Mouse (Mus musculus) forebrain, embryonic 11.5 days (tissue): ENCODE data around the gene Acer3. TPM values are rescaled to one million over a fixed set of nuclear protein-coding genes. Genes with fewer than 3 reads are reported as not detected.

Experiments used
- ATAC-seq: fragments of 200-750 bp; cut with Nextera tagmentation; replicated peaks from 2 replicates; pipeline ENCODE4 v1.8.0; 2017; ENCODE audit warnings: moderate TSS enrichment; ENCODE audit not compliant: low FRiP score
- DNase-seq: peaks from one replicate; pipeline ENCODE4 v3.0.0-alpha.2; 2017; ENCODE audit warnings: low spot score
- H3K27ac ChIP-seq: fragments of 300-500 bp; sonication (generic); 2 replicates; pipeline ENCODE4 v1.5.1; 2014; ENCODE audit warnings: low read depth, low read length
- H3K27me3 ChIP-seq: fragments of 300-500 bp; sonication (generic); 2 replicates; pipeline ENCODE4 v1.6.1; 2014; ENCODE audit warnings: mild to moderate bottlenecking, low read length, mixed read lengths; ENCODE audit not compliant: control insufficient read depth, insufficient read depth
- H3K36me3 ChIP-seq: fragments of 300-500 bp; sonication (generic); 2 replicates; pipeline ENCODE4 v1.6.1; 2014; ENCODE audit warnings: mild to moderate bottlenecking, low read length, moderate library complexity, mixed read lengths; ENCODE audit not compliant: control insufficient read depth, insufficient read depth
- H3K4me1 ChIP-seq: fragments of 300-500 bp; sonication (generic); replicated peaks from 2 replicates; pipeline ENCODE4 v1.6.1; 2014; ENCODE audit warnings: low read length, mixed read lengths; ENCODE audit not compliant: control insufficient read depth, insufficient read depth
- H3K4me2 ChIP-seq: fragments of 300-500 bp; sonication (generic); 2 replicates; pipeline ENCODE4 v1.6.1; 2014; ENCODE audit warnings: low read depth, mild to moderate bottlenecking, low read length, moderate library complexity, mixed read lengths; ENCODE audit not compliant: severe bottlenecking
- H3K4me3 ChIP-seq: fragments of 300-500 bp; sonication (generic); 2 replicates; pipeline ENCODE4 v1.5.1; 2014; ENCODE audit warnings: low read depth, low read length
- H3K9ac ChIP-seq: fragments of 300-500 bp; sonication (generic); 2 replicates; pipeline ENCODE4 v1.6.1; 2014; ENCODE audit warnings: low read length
- H3K9me3 ChIP-seq: fragments of 300-500 bp; sonication (generic); 2 replicates; pipeline ENCODE4 v1.6.1; 2016; ENCODE audit warnings: low read length, mixed read lengths; ENCODE audit not compliant: control insufficient read depth
- WGBS: fragments of 180-500 bp; shearing (Covaris S2); extraction: QIAGEN DNeasy Blood & Tissue Kit; methylation state at CpG from one replicate; pipeline ENCODE4 v1.1.7; 2014; 5-methylcytosine and 5-hydroxymethylcytosine counted together
- polyA plus RNA-seq: library from polyadenylated mRNA; unstranded; fragments of >200 nt; fragmentation: Nextera tagmentation; extraction: Ambion mirVana; gene quantifications from 2 replicates; pipeline ENCODE4 v1.2.1, GENCODE M21; 2014

Acer3 gene
- polyA plus RNA-seq, 1 experiment from 2014 or later = 16.5 TPM

GRCm38 (mm10) chr7:98177071-98177485 lies 143.9 kb downstream of the Acer3 start:
- no peaks in the 10 kb centered on the region for H3K9me3 ChIP-seq
- H3K4me3 ChIP-seq = peak overlapping the region; percentile 64
- DNase-seq = no peak
- H3K4me2 ChIP-seq = peak overlapping the region; percentile 77
- H3K36me3 ChIP-seq = no peaks in the 10 kb centered on the region
- peaks cover 2% of the 10 kb centered on the region; the same call in 1 of the 2 replicates for H3K4me1 ChIP-seq
- no peak overlapping the region for H3K9ac ChIP-seq
- peaks cover 7% of the 10 kb centered on the region; the same call in 1 of the 2 replicates for H3K27me3 ChIP-seq
- H3K27ac ChIP-seq = no peak overlapping the region
- no peak for ATAC-seq
- WGBS = 57% methylated on average over 2 of the region's 2 CpGs

DNA sequence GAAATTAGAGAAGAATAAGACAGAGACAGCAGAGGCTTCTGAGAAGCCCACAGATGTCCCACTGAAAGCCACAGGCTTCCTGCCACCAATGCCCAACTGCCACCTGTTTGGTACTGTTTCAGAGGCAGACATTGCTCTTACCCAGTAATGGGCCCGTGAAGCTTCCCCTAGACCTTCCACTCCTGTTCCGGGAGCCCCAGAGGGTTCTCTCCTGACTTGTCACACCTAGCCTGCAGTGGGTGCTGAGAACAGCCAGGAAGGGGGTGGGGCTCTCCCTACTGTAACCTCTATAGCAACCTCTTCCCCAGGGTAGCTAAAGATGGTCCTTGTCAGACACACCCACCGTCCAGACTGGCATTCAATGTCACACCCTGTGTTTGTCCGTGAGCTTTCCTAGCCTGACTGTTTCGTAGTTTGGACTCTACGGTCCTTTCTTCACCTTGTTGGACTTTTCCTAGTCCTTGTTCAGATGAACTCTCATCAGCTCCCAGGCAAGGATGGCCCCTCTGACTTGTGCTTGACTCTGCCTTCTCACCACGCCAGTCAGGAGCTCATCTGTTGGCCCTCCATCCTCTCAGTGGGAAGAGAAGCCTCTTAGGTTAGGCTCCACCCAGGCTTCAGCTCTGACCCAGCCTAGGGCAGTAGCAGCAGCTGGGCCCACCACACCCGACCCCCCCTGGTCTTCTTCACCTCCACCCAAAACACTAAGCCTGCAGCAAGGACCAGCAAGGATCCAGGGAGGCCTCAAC lies 144.5 kb downstream of the Acer3 start:
- ATAC-seq (no peak), DNase-seq (no peak)
- Histone ChIP-seq H3K4me3 (0 out of 2 replicates have a peak overlapping the region, but pooled peaks have one; percentile 4), H3K27me3 (peaks cover 4% of the 10 kb centered on the region; the same call in 1 of the 2 replicates), H3K9ac (no peak overlapping the region), H3K4me2 (0 out of 2 replicates have a peak overlapping the region, but pooled peaks have one; percentile 8), H3K4me1 (peaks cover 2% of the 10 kb centered on the region; the same call in 1 of the 2 replicates), H3K36me3 (no peaks in the 10 kb centered on the region), H3K27ac (no peak overlapping the region), H3K9me3 (no peaks in the 10 kb centered on the region)
- WGBS = 77% methylated on average over 8 of the region's 8 CpGs

DNA sequence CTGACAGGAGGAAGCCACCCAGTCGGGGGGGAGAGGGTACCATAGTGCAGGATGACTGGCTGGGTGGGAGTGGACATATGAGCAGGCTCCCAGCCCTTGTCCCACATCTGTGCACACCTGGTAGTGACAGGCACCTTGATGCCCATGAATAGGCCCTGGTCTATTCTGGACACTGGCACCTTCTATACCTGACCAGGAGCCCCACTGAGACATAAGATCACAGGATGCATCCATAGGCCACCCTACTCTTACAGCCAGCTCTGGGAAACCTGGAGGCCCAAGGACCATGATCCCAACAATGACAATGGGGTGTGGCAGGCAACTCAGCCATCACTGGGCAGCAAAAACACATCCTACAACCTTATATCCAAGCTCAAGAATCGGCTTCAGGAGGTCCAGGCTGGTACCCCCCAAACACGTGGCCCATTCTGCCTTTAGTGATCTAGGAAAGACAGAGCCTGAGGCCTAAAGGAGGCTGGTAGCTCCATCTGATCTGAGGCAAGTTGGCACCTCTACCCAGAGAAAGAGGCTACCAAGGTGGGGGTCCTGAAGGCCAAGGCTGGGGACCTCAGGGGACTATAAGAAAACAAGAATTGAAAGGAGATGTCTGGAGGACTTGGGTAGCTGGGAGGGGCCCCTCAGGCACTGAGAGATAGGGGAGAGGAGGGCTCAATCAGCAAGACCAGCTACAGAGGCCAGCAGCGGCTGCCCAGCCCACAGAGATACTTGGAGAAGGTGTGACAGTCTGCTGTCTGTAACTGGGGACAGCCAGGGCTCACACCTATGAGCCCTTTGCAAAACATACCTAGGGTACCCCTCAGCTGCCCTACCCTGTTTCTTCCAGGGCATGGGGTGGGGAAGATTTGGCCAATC lies 145.9 kb downstream of the Acer3 start:
- no peak overlapping the region for H3K4me2 ChIP-seq
- H3K9ac ChIP-seq = no peak overlapping the region
- no peaks in the 10 kb centered on the region for H3K36me3 ChIP-seq
- peaks cover 3% of the 10 kb centered on the region; the same call in 1 of the 2 replicates for H3K27me3 ChIP-seq
- no peak for DNase-seq
- WGBS = 84% methylated on average over 4 of the region's 4 CpGs
- H3K4me3 ChIP-seq = no peak overlapping the region
- H3K9me3 ChIP-seq = no peaks in the 10 kb centered on the region
- peaks cover 2% of the 10 kb centered on the region; the same call in 1 of the 2 replicates for H3K4me1 ChIP-seq
- no peak overlapping the region for H3K27ac ChIP-seq
- no peak for ATAC-seq

GRCm38 (mm10) chr7:98173408-98173807 lies 147.6 kb downstream of the Acer3 start:
- no peaks in the 10 kb centered on the region for H3K9me3 ChIP-seq
- ATAC-seq (no peak), DNase-seq (no peak)
- no peak overlapping the region for H3K27ac ChIP-seq
- no peak overlapping the region for H3K9ac ChIP-seq
- no peaks in the 10 kb centered on the region for H3K36me3 ChIP-seq
- H3K4me1 ChIP-seq = peaks cover 2% of the 10 kb centered on the region; the same call in 1 of the 2 replicates
- 67% methylated on average over 4 of the region's 4 CpGs for WGBS
- no peak overlapping the region for H3K4me2 ChIP-seq
- no peak overlapping the region for H3K4me3 ChIP-seq
- H3K27me3 ChIP-seq = peaks cover 3% of the 10 kb centered on the region; the same call in 1 of the 2 replicates

GRCm38 (mm10) chr7:98172661-98173060 lies 148.3 kb downstream of the Acer3 start:
- Histone ChIP-seq H3K4me1 (peaks cover 2% of the 10 kb centered on the region; the same call in 1 of the 2 replicates), H3K4me2 (no peak overlapping the region), H3K36me3 (no peaks in the 10 kb centered on the region), H3K9me3 (no peaks in the 10 kb centered on the region), H3K27ac (no peak overlapping the region), H3K4me3 (no peak overlapping the region), H3K27me3 (peaks cover 3% of the 10 kb centered on the region; the same call in 1 of the 2 replicates), H3K9ac (no peak overlapping the region)
- DNase-seq (no peak), ATAC-seq (no peak)
- WGBS = 84% methylated on average over 8 of the region's 8 CpGs

- DNase-seq (peak; percentile 52), ATAC-seq (peak; percentile 61)
- whole genome bisulfite sequencing = 61% methylated on average over 6 of the region's 6 CpGs
- no peaks in the 10 kb centered on the region for H3K9me3 ChIP-seq
- H3K27me3 ChIP-seq = no peaks in the 10 kb centered on the region
- H3K27ac ChIP-seq = no peak overlapping the region
- no peak overlapping the region for H3K4me3 ChIP-seq
- no peaks in the 10 kb centered on the region for H3K36me3 ChIP-seq
- no peaks in the 10 kb centered on the region for H3K4me1 ChIP-seq
- H3K9ac ChIP-seq = no peak overlapping the region
- H3K4me2 ChIP-seq = no peak overlapping the region
These were observed 149.6 kb downstream of the Acer3 start for GRCm38 (mm10) chr7:98171141-98172073.

GRCm38 (mm10) chr7:98164999-98165528 lies 155.9 kb downstream of the Acer3 start:
- Histone ChIP-seq H3K4me1 (no peaks in the 10 kb centered on the region), H3K36me3 (no peaks in the 10 kb centered on the region), H3K9me3 (no peaks in the 10 kb centered on the region), H3K4me3 (no peak overlapping the region), H3K4me2 (no peak overlapping the region), H3K27ac (no peak overlapping the region), H3K9ac (peak overlapping the region; percentile 14; the same call in 1 of the 2 replicates), H3K27me3 (no peaks in the 10 kb centered on the region)
- DNase-seq (no peak), ATAC-seq (0 out of 2 replicates have a peak, but pooled peaks have one; percentile 33)
- 63% methylated on average over 10 of the region's 10 CpGs for WGBS
